Mouse (Mus musculus) thymus, postnatal 0 days (tissue): ENCODE data around the gene Map4k5. TPM values are rescaled to one million over a fixed set of nuclear protein-coding genes. Genes with fewer than 3 reads are reported as not detected.

Experiments used
- DNase-seq: peaks from one replicate; pipeline ENCODE4 v3.0.0-alpha.2; 2015; ENCODE audit warnings: low spot score
- polyA plus RNA-seq: library from polyadenylated mRNA; unstranded; fragments of >200 nt; fragmentation: Nextera tagmentation; extraction: Ambion mirVana; gene quantifications from 2 replicates; pipeline ENCODE4 v1.2.1, GENCODE M21; 2015

Gene Map4k5
- polyA plus RNA-seq, 1 experiment from 2014 or later = 15.3 TPM

DNA sequence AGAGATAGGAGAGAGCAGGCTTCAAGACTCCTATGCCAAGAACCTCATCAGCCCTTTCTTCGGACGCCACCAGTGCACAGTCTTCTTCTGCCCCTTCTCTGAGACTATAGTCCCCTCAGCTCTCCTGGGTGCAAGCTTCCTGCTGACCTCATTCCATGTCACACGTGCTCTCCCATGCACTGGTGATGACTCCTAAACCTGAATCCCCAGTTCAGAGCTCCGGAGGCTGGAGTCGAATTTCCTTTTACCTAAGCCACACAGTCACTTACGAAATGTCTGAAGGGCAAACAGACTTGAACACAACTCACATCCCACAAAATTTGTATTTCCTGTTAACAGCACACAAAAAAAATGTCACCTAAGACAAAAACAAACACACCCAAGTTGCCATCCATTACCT lies 5.2 kb downstream of the Map4k5 start:
- no peak for DNase-seq

DNA sequence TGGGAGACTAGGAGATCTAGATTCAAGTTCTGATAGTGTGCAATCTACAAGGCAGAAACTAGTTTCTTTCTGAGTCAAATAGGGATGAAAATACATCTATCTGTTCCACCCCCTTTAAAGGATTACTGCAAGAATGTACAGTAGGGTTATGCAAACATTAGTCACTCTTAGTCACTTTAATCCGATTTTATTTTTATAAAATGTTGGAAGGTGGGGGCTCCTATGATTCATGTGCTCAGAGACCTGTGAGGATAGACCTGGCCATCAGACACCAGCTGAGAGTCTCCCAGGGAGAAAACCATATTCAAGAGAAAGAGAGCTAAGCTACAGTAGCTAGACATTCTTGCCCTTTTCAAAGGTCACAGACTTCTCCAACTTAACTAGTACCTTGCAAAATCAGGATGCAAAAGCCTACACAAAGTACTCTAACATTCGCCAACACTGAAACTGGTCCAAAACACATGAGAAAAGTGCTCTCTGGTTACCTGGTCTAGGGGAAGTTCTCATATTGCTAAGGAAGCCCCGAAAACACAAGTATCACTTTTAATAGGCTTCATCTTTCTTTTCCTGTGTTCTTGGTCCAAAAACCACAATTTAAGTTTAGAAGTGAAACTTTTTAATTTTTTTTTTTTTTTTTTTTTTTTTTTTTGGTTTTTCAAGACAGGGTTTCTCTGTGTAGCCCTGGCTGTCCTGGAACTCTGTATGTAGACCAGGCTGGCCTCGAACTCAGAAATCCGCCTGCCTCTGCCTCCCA lies 7.7 kb downstream of the Map4k5 start:
- no peak for DNase-seq

DNA sequence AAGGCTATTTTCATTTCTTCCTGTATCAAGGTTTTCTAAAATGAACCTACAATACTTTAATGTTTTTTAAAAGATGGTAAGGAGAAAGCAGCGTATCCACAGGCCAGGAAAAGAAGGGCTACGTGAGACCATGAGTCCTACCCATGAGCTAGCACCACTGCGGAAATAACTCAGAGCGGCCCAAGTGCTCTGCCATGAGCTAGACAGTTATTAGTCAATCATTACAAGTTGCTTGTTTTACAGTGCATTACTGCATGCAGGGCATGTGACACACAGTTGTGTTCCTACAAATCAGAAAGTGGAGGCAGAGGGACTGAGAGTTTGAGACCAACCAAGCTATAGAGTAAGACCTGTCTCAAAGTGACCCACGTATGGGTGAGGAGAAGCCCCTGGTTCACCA lies 8.9 kb downstream of the Map4k5 start:
- no peak for DNase-seq

DNA sequence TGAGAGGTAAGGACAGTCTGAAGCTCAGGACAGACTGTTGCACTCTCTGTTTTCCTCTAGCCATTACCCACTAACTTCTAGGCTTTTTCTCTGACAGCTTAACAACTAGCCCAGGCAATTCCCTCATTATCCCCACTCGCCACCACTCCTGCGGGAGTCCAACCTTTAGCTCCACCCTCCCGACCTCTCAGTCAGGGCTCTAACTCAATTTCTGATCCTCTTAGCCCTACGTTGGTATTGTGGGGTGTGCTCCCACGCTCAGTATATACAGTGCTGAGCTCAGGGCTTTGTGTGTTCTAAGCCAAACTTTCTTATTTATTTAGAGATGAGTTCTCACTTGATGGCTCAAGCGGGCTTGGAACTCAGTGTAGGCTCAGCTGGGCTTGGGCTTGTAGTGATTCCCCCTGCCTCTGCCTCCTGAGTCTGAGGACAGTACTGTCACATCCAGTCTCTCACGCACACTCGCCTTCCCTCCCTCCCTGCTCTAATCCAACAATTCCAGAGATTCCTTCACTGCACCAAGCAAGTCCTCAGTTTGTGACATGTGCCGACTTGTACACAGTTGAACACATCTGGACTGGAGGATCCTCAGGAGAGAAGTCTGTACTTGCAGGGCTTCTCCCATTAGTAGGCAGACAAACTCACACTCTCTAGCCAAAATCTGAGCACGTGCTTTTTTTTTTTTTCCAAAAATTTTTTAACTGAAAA lies 11.6 kb downstream of the Map4k5 start:
- no peak for DNase-seq

DNA sequence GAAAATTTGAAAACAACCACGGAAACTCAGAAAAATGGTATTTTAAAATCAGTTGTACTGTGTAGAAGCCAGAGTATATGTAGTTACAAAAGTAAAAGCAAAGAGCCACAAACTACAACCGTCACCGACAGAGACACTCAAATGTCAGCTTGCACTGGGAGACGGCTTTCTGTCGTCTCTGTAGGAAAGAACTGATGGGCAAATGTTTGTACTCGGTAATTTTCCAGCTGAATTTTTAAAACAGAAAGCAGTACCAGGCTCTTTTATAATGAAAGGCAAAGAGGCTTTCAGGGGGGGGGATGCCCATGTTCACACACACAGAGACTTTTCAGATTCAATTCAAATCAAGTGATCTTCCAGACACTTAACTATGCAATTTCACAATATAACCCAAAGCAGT lies 13.3 kb downstream of the Map4k5 start:
- no peak for DNase-seq

DNA sequence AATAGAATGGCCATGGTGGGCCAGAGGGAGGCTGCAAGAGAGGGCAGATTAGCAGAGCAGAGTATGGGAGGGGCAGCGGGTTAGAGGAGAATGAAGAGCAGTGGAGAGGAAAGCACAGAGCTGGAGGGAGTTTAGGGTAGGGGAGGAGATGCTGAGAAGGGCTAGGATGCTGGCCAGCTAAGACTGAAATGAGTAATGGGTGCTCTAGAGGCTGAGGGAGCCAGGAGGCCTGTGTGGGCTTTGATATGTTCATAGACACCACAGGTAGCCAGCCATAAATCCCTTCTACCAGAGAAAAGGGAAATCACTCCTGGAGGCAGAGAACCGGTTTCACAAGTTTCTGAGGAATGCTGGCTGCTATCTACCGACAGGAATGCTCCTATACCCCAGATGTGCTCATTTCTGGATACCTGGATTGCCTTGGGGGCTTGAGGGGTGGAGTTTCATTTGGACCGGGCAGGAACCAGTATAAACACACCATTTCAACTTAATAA lies 13.8 kb downstream of the Map4k5 start:
- DNase-seq = no peak

DNA sequence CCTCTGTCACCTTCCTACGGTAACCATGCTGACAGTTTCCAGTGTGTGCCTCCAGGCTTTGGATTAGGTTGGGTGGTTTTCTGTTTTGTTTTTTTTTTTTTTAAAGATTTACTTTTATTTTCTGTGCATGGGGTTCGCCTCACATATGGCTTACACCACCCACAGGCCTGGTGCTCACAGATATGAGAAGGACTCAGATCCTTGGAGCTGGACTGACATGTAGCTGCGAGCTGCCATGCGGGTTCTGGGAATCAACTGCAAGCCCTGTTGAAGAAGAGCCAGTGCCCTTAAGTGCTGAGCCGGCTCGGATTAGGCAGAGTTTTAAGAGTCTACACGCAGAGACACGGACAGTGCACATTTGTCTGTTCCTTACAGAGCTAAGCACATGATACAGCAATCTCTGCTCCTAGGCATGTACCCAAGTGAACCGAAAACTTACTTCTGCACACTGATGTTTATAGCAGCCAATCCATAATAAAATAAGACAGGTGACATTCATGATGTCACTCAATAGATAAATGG lies 15.1 kb downstream of the Map4k5 start:
- DNase-seq = no peak

DNA sequence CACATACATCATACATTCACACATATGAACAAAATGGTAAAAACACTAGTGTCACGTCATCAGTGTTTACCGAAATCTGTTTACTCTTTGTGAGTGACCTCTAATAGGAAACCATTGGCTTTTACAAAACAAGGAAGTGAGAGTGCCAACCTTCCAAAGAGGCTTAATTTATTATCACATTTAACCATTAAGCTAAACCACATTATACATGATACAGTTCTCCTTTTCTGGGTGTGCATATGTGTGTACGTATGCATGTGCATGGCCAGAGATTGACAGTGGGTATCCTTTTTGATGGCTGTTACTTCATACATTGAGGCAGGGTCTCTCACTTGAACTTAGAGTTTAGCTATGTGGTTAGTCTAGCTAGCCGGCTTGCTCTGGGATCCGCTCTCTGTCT lies 21.4 kb downstream of the Map4k5 start:
- DNase-seq = no peak

DNA sequence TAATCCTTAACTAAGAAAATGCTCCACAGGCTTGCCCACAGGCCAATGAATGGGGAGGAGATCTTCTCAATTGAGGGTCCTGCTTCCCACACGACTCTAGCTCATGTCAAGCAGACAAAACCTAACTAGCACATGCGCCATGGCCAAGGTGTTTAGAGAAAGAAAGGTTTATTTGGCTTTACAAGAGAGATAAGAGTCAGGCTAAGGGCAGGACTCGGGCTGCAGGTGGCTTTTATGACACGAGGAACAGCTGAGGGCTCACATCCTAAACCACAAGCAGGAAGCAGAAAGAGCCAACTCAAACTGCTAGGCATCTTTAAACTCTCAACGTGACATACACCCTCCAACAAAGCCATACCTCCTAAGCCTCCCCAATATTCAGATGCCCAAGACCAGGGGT lies 25.7 kb downstream of the Map4k5 start:
- peak; percentile 86 for DNase-seq

DNA sequence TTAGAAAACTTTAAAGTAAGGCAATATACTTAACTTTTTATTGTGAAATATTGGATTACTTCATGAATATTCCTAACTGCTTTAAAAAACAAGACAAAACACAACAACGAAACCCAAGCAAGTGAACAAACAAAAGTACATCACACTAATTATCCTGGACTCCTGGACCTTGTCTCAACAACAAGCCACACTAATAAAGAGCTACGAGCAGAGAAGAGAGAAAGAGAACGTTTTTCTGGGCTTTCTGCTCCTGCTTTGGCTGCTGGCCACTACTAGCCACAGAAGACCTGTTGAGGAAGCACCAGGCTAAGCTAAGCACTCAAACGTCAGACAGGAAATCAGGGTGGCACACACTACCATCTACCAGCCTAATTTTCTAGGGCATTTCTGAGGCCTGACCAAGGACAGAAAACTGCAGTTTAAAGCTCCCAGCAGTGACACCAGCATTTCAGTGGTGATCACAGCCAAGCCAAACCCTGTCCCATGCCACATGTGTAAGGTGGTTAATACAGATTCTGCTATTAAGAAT lies 28.8 kb downstream of the Map4k5 start:
- DNase-seq = peak; percentile 11

DNA sequence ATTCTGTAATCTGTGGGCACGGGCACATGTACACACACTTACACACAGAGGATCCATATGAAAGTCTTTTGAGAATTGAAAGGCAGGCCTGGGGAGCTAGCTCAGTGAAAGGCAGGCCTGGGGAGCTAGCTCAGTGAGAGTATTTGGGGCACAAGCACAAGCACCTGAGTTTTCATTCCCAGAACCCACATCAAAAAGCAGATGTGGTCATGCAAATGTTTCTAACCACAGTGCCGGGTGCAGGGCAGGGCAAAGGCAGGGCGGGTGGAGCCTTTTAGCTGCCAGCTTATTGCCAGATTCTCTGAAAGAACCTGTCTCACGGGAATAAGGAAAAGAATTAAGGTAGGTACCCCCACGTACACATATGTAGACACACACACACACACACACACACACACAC lies 29.5 kb downstream of the Map4k5 start:
- peak; percentile 94 for DNase-seq

DNA sequence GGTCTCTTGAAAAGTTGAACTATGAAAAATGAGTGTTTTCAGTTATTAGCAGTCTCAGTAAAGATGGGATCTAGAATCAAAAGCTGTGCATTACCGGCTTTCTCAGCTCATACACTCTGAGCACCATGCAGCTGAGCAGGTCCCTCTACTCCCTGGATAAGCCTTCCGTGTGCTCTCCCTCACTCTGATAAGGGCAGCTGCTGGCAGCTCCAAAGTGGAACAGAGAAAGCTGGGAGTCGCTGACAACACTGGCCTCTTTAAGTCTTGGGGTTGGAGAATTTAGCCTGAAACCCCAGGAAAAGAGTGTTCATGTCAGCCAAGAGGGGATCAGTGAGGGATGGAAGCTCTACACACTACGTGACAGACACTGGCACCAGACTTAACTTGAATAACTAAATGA lies 34.2 kb downstream of the Map4k5 start:
- no peak for DNase-seq

DNA sequence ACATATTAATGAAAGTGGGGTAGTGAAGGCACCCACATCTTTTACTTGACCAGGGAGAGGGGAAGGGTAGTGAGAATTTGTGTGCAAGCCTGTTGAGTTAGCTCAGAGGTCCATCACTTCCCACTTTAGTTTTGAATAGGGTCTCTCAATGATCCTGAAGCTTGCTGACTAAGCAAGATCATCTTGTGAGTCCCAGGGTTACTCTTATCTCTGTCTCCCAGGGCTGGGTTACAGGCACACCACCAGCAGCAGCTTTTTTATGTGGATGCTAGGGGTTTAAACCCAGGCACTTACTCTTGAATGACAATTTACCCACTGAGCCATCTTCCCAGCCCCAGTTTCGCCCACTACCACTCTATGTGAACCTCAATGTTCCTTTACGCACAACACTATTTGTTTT lies 35.4 kb downstream of the Map4k5 start:
- no peak for DNase-seq

DNA sequence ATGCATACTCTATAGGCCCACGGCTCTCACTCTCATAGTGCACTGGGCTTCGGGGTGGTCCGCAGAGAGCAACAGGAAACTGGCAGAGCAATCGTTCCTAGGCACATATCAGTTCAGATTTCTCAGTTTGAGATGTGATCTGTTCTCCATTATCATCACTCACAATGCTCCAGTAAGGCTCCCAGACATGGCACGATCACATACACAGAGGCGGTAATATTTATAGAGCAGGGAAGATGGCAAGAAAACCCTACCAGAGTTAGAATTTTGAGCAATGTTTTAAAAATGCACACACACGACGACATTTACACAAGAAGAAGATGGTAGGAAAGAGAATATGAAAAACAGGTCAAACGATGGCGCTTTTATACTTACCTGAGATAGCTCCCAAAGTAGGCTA lies 36.6 kb downstream of the Map4k5 start:
- DNase-seq = no peak

DNA sequence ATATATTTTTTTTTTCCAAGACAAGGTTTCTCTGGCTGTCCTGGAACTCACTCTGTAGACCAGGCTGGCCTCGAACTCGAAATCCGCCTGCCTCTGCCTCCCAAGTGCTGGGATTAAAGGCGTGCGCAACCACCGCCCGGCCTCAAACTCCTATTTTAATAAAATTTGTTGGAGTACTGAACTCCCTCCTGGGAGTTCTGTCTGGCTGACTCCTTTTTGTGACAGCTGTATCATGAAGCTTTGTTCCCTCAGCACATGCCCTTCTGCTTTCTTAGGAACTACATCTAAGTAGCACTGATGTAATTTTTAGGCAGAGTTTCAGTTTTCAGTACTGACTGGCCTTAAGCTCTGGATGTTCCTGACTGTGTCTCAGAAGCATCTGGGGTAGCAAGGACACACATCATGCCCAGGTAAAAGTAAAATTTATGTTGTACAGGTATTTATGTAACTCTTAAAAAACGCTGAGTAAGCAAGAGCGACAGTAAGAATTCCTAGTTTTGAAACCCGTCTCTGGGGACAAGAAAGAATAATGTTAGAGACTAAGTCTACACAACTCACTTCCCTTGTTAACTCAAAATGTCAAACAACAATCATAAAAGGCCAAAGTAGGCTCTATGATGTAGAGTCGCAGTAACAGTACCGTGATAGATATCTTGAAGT lies 37.2 kb downstream of the Map4k5 start:
- no peak for DNase-seq

DNA sequence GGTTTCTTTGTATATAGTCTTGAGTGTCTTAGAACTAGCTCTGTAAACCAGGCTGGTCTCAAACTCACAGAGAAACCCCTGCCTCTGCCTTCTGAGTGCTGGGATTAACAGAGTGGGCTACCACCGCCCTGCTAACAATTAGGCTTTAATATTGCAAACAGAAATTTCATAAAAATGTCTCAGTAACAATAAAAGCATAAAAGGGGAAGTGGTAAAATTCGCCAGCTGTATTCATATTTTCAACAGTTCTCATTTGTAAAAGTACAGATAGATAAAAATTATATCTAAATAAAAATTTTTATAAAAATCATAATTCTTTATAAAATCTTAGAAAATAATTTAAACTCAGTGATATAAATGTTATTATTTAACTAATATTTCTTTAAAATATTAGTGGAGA lies 39.1 kb downstream of the Map4k5 start:
- no peak for DNase-seq

DNA sequence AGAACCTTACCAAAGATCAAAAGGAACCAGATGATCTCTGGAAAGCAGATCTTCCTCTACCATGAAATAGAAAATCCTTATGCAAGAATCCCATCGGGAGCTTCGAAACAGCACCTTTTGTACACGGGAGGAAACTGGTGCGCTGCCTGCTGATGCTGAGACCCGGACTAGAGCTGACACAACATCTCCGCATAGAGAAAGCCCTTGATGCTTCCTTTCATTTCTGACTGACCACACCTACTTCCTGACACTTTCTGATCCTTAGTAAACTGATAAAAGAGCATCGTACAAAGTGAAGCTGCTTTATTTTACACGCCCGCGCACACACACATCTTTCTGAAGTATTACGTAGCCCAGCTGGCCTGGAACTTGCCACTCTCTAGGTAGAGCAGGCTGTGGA lies 39.6 kb downstream of the Map4k5 start:
- DNase-seq = peak; percentile 21

DNA sequence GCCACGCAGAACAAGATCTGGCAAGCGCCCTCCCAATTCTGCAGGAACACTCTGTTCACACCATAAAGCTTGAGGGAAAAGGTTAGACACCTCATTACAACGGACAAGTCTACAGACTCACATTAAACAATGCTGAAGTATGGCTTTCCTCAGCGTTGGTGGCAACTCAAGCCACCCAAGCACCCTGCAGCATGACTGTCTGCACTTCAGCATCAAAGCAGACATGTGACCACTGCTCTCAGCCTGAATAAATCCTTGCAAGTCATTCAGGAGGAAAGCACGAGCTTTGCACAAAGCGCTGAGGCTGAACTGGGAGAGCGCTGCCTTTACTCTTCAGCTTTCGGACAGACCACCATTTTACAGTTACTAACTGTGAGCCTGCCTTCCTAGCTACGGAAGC lies 40.7 kb downstream of the Map4k5 start:
- no peak for DNase-seq

DNA sequence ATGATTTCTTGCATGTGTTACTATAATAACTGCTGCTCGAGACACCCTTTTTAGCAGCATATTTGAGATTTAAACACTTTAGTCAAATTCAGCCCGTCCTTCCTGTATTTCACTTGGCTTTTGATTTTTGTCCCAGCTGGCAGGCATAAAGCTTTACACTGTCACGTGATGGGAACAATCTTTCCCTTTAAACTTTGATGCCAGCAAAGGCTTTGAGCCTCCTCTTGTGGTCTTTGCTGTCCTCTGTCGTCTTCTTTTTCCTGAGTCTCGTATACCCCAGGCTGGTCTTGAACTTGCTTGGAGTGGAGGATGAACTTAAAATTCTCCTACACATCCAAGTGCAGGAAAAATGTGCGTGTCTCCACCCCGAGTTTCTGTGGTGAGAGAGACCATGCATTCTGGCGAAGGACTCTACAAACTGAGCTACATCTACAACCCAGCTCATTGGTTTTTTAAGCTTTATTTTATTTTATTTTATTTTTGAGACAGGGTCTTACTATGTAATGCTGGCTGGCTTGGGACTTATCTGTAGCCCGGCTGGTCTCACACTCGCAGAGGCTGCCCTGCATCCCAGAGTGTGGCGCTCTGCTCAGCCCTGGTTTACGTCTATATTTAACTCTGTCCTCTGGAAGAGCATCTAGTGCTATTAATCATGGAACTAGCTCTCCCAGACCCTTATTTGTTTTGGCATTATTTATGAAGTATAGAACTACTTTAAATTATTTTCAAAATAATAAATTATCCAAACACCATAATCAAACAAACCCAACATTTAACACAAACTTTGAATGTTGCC lies 44.7 kb downstream of the Map4k5 start:
- DNase-seq = no peak

DNA sequence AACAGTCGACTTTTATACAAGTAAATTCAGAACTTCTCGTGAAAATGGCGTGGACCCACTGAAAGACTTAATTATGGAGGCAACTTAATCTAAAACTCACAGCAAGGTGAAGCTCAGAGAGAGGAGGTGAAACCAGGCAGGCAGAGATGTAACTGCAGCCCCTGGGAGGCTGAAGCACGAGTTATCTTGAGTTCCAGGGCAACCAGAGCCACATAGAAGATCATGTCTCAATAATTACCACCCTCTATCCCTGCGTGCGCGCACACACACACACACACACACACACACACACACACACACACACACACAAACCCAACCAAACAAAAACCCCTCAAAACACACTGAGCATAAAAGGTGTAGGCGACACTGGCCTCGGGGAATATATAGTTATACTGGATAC lies 46.5 kb downstream of the Map4k5 start:
- DNase-seq = no peak

DNA sequence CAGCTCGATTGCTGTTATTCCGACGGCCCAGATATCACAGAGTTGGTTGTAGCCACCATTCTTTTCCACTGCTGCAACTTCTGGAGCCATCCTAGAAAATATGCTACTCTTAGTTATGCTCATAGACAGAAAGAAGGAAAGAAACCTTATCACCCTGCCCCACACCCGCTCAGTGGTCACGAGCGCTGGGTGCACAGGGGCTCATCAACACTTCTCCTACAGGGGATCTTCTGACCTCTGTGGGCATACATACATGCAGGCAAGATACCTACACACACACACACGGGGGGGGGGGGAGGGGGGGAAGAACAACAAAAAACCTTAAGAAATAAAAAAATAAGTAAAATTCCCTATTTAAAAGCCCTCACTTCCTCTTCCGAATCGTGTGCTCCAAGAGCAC lies 47.3 kb downstream of the Map4k5 start:
- no peak for DNase-seq
